In genomic region chr11:88884376-88885065, GRCm38 (mm10) we compare ENCODE assay signal across 27 mouse cellular contexts. TPM values are rescaled to one million over a fixed set of nuclear protein-coding genes. Genes with fewer than 3 reads are reported as not detected.
A peak's percentile ranks its signal among the peaks of the same experiment; 100 is the strongest.
DNase-seq lines count a peak whose midpoint lies in the region; ATAC-seq and TF ChIP-seq lines count a peak whose summit lies in the region.
"Had no signal": no experiment of that assay in that cellular context is flagged by ENCODE, and none has a peak within 500 bp of the region (broad histone marks: within the 10 kb centered on the region; RNA-seq: fewer than 3 reads in every experiment).

No protein-coding gene starts in this region.

- H3K27ac ChIP-seq in embryonic facial prominence, embryonic 14.5 days (replicated peaks; ENCODE audit: low read depth, low read length): no peak overlapping the region
- no peak overlapping the region for H3K27ac ChIP-seq in embryonic facial prominence, embryonic 10.5 days (replicated peaks)
- H3K27ac ChIP-seq in lung, postnatal 0 days (ENCODE audit: low read length): no peak overlapping the region
- H3K27ac ChIP-seq: embryonic facial prominence, embryonic 15.5 days; kidney, embryonic 15.5 days; liver, embryonic 12.5 days had no signal

- H3K9ac ChIP-seq in embryonic facial prominence, embryonic 14.5 days (ENCODE audit: low read depth, low read length): no peak overlapping the region
- H3K9ac ChIP-seq in lung, postnatal 0 days (replicated peaks; ENCODE audit: low read depth): no peak overlapping the region
- H3K9ac ChIP-seq: embryonic facial prominence, embryonic 15.5 days; heart, embryonic 12.5 days; kidney, embryonic 15.5 days; liver, embryonic 12.5 days had no signal

- no peak for ATAC-seq in embryonic facial prominence, embryonic 14.5 days (ENCODE audit: low read depth)
- ATAC-seq in lung, postnatal 0 days: no peak
- ATAC-seq: liver, embryonic 12.5 days had no signal

- H3K36me3 ChIP-seq in embryonic facial prominence, embryonic 14.5 days (ENCODE audit: control insufficient read depth, insufficient read depth, low read length): no peaks in the 10 kb centered on the region
- H3K36me3 ChIP-seq in embryonic facial prominence, embryonic 10.5 days (replicated peaks): no peaks in the 10 kb centered on the region
- no peaks in the 10 kb centered on the region for H3K36me3 ChIP-seq in lung, postnatal 0 days (ENCODE audit: insufficient read depth, low read length)
- H3K36me3 ChIP-seq: embryonic facial prominence, embryonic 15.5 days; heart, embryonic 12.5 days; kidney, embryonic 15.5 days; liver, embryonic 12.5 days had no signal

- H3K9me3 ChIP-seq in embryonic facial prominence, embryonic 14.5 days (ENCODE audit: control insufficient read depth, low read length): no peaks in the 10 kb centered on the region
- H3K9me3 ChIP-seq in embryonic facial prominence, embryonic 10.5 days: no peaks in the 10 kb centered on the region
- H3K9me3 ChIP-seq in lung, postnatal 0 days (ENCODE audit: low read length): no peaks in the 10 kb centered on the region
- H3K9me3 ChIP-seq: embryonic facial prominence, embryonic 15.5 days; heart, embryonic 12.5 days; kidney, embryonic 15.5 days; liver, embryonic 12.5 days had no signal

- DNase-seq in embryonic facial prominence, embryonic 14.5 days (ENCODE audit: low spot score): peak; percentile 22
- DNase-seq in embryonic facial prominence, embryonic 10.5 days (ENCODE audit: low spot score): no peak
- peak; percentile 4 for DNase-seq in lung, postnatal 0 days (ENCODE audit: low spot score)
- DNase-seq in lung, postnatal 14 days: no peak
- DNase-seq in adipocyte (ENCODE audit: low spot score): peak; percentile 67
- DNase-seq in brain, embryonic 18.5 days (ENCODE audit: low read depth, low spot score): peak; percentile 32
- DNase-seq in right cerebral cortex, postnatal 25 days: no peak
- DNase-seq in cerebellum, postnatal 14 days: no peak
- DNase-seq: adrenal gland, adult 8-10 months; cerebellum, adult 18-20 months; cerebellum, postnatal 36 days; embryo, embryonic 11 days; gastrocnemius, postnatal 14 days; heart, adult 18-20 months; heart, postnatal 10 days; kidney, adult 11 months; kidney, postnatal 36 days; layer of hippocampus, postnatal 36 days; lung, adult 2 months; lung, postnatal 4 days; right cerebral cortex, adult 18-20 months; thymus, adult 18-20 months; thymus, postnatal 36 days had no signal

- no peak overlapping the region for H3K4me3 ChIP-seq in embryonic facial prominence, embryonic 14.5 days (ENCODE audit: low read depth, low read length)
- no peak overlapping the region for H3K4me3 ChIP-seq in embryonic facial prominence, embryonic 10.5 days
- H3K4me3 ChIP-seq in lung, postnatal 0 days (ENCODE audit: low read depth, low read length): no peak overlapping the region
- H3K4me3 ChIP-seq: embryonic facial prominence, embryonic 15.5 days; heart, embryonic 12.5 days; kidney, embryonic 15.5 days; liver, embryonic 12.5 days had no signal

- H3K4me2 ChIP-seq in embryonic facial prominence, embryonic 14.5 days (ENCODE audit: low read depth, low read length): no peak overlapping the region
- no peak overlapping the region for H3K4me2 ChIP-seq in lung, postnatal 0 days (replicated peaks; ENCODE audit: low read depth, low read length)
- H3K4me2 ChIP-seq: embryonic facial prominence, embryonic 15.5 days; heart, embryonic 12.5 days; kidney, embryonic 15.5 days; liver, embryonic 12.5 days had no signal

- TF ChIP-seq EP300 in lung, postnatal 0 days (IDR thresholded peaks at IDR 0.05): no peak

- no peaks in the 10 kb centered on the region for H3K4me1 ChIP-seq in embryonic facial prominence, embryonic 14.5 days (ENCODE audit: control insufficient read depth, insufficient read depth, low read length)
- H3K4me1 ChIP-seq in embryonic facial prominence, embryonic 10.5 days: no peaks in the 10 kb centered on the region; the same call in 1 of the 2 replicates
- H3K4me1 ChIP-seq in lung, postnatal 0 days (ENCODE audit: insufficient read depth, low read depth, low read length): no peaks in the 10 kb centered on the region
- H3K4me1 ChIP-seq: embryonic facial prominence, embryonic 15.5 days; heart, embryonic 12.5 days; kidney, embryonic 15.5 days; liver, embryonic 12.5 days had no signal

- 61% methylated on average over 8 of the region's 8 CpGs for WGBS in embryonic facial prominence, embryonic 14.5 days
- WGBS in embryonic facial prominence, embryonic 10.5 days: 72% methylated on average over 8 of the region's 8 CpGs
- 55% methylated on average over 8 of the region's 8 CpGs for WGBS in lung, postnatal 0 days

- no peak for TF ChIP-seq CTCF in lung, postnatal 0 days (IDR thresholded peaks at IDR 0.05)

- no peaks in the 10 kb centered on the region for H3K27me3 ChIP-seq in embryonic facial prominence, embryonic 14.5 days (replicated peaks; ENCODE audit: control insufficient read depth, insufficient read depth, low read length)
- no peaks in the 10 kb centered on the region for H3K27me3 ChIP-seq in embryonic facial prominence, embryonic 10.5 days (replicated peaks; ENCODE audit: low read depth, poor library complexity, severe bottlenecking)
- H3K27me3 ChIP-seq in lung, postnatal 0 days (replicated peaks; ENCODE audit: insufficient read depth, low read length): no peaks in the 10 kb centered on the region
- H3K27me3 ChIP-seq: embryonic facial prominence, embryonic 15.5 days; heart, embryonic 12.5 days; kidney, embryonic 15.5 days; liver, embryonic 12.5 days had no signal

RNA-seq across cellular contexts. Expression of gene Akap1, which starts 20.1 kb away (rescaled TPM):
- polyA plus RNA-seq in embryonic facial prominence, embryonic 14.5 days (2014; fragmentation: Nextera tagmentation; extraction: Ambion mirVana): 22.2 and 28.2 TPM in 2 replicates
- polyA plus RNA-seq in embryonic facial prominence, embryonic 10.5 days (2016; fragmentation: Nextera tagmentation; extraction: Ambion mirVana): 16.9 and 17.1 TPM in 2 replicates
- polyA plus RNA-seq in lung, postnatal 0 days (2015; fragmentation: Nextera tagmentation; extraction: Ambion mirVana): 12.6 and 13.5 TPM in 2 replicates

Comparison
In these comparisons a context has a peak if more than half of its experiments do, and no peak if none do; other contexts are left out.
1. DNase-seq: peak in embryonic facial prominence, embryonic 14.5 days (single experiment), lung, postnatal 0 days (single experiment), adipocyte (single experiment) and brain, embryonic 18.5 days (single experiment); none in embryonic facial prominence, embryonic 10.5 days (single experiment), lung, postnatal 14 days (single experiment), right cerebral cortex, postnatal 25 days (single experiment) and cerebellum, postnatal 14 days (0 of 2).